Mouse (Mus musculus) lung, postnatal 10 days (tissue): ENCODE measurements around the gene 1700001P01Rik.
"Not testable (repeated sequence)": the region's sequence is repeated elsewhere in the genome, so short reads cannot be mapped to it uniquely, and the experiment has no call there.

Experiments
- DNase-seq: peaks from one replicate; pipeline ENCODE4 v3.0.0; 2021

The 1700001P01Rik gene

GRCm38 (mm10) chr11:97744063-97744717 lies 31.5 kb downstream of the 1700001P01Rik start, which contains the start of gene Pip4k2b:
Gene Pip4k2b, minus strand, starts transcription at chr11:97744704.
- DNase-seq, result peak; percentile 72

DNA sequence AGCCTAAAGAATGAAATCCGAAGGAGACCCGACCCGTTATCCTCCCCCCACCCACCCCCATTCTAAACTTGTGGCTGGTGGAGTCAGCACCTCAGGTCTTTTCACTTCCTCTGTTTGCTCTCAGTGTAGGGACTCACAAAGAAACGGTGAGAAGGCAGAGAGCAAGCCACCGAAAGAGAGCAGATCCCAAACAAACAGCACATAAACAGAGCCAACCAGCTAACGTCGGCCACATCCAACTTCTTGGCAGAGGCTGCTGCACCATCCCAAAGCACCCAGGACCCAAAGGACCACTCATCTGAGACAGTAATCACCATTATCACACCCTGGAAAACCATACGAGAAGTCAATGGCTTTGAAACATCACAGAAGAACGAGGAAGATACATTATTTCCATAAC lies 32.3 kb downstream of the 1700001P01Rik start:
- DNase-seq, result no peak

- DNase-seq, result no peak
Observed at GRCm38 (mm10) chr11:97742591-97742990, 33.1 kb downstream of the 1700001P01Rik start.

GRCm38 (mm10) chr11:97742157-97742556 lies 33.6 kb downstream of the 1700001P01Rik start:
- DNase-seq, result no peak

DNA sequence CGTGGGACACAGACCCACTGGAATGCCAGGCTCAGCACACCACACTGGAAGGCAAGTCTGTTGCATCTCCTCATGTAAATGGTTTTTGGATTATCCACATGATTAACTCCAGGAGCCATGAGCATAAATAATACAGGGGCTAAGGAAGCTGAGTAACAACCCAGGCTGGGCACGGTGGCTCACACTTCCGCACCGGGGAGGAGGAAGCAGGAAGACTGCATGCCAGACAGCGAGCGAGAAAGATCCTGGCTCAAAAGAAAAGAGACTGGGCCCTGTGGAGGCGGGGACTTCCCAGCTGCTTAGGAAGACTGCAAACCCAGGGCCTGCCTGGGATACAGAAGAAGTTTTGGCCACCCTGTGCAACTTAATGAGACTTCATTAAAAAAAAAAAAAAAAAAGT lies 35.5 kb downstream of the 1700001P01Rik start:
- peak; percentile 57 for DNase-seq

DNA sequence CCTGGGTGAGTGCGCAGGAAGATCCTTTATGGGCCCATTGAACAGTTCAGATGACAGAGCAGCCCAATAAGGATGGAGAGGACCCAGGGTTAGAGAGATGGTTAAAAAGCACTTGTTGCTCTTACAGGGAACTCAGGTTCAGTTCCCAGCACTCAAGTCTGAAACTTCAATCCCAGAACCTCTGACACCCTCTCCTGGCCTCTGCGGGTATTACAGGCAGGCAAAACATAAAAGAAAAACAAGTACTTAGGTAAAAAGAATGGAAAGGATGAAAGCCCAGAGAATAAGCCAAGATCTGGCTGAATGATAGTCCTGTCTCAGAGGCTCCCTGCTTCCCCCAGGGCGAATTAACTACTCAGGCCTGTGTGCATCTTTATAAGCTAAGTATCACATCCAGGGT lies 36.6 kb downstream of the 1700001P01Rik start:
- no peak for DNase-seq

DNA sequence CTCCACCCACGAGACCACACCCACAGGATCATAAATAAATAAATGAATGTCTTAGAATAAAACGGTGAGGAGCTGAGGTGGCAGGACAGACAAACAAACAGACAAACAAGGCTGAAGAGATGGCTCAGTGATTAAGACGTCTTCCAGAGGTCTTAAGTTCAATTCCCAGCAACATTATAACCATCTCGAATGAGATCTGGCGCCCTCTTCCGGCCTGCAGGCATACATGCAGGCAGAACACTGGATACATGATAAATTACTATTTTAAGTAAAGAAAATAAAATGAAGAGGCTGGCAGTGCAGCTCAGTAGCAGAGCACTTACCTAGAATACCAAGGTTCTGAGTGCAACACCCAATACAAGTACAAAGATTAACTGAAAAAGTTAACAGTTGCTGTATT lies 37.0 kb downstream of the 1700001P01Rik start:
- DNase-seq, result no peak

GRCm38 (mm10) chr11:97737600-97737999 lies 38.1 kb downstream of the 1700001P01Rik start:
- no peak for DNase-seq

GRCm38 (mm10) chr11:97736645-97737044 lies 39.1 kb downstream of the 1700001P01Rik start:
- DNase-seq, result no peak

- not testable (repeated sequence) for DNase-seq
Observed at GRCm38 (mm10) chr11:97734810-97735209, 40.9 kb downstream of the 1700001P01Rik start.

DNA sequence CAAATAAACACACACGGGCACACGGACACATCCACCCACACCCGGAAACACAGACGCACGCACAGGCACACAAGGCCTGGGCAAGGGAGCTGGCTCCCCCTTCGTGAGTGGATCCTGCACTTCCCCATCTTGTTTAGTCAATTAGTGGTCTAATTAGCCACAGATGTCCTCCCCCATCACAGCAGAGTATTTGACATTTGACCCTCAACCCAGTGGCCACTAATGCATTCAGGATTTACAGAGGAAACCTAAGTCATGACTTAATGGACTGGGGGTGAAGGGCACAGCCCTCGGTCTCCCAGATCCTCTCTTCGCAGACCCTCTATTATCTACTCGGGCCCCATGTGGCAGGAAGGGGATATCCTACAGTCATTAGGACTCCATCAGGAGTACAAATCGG lies 42.0 kb downstream of the 1700001P01Rik start:
- DNase-seq, result no peak

- DNase-seq, result no peak
Observed at GRCm38 (mm10) chr11:97728730-97729129, 47.0 kb downstream of the 1700001P01Rik start.

GRCm38 (mm10) chr11:97728311-97728710 lies 47.4 kb downstream of the 1700001P01Rik start:
- DNase-seq, result no peak

- no peak for DNase-seq
Observed at GRCm38 (mm10) chr11:97723709-97724108, 52.0 kb downstream of the 1700001P01Rik start.
